Mouse (Mus musculus) midbrain, embryonic 11.5 days (tissue): ENCODE results near the gene Tmem39b. TPM values are rescaled to one million over a fixed set of nuclear protein-coding genes. Genes with fewer than 3 reads are reported as not detected.

Source experiments
- ATAC-seq: fragments of 200-750 bp; cut with Nextera tagmentation; 2 replicates; pipeline ENCODE4 v1.8.0; 2017; ENCODE audit warnings: moderate TSS enrichment, moderate library complexity; ENCODE audit not compliant: low FRiP score
- DNase-seq: peaks from one replicate; pipeline ENCODE4 v3.0.0; 2015; ENCODE audit warnings: low spot score; ENCODE audit errors: missing footprints
- H3K27ac ChIP-seq: fragments of 300-500 bp; sonication (generic); 2 replicates; pipeline ENCODE4 v1.5.1; 2014; ENCODE audit warnings: low read depth, low read length
- H3K27me3 ChIP-seq: fragments of 300-500 bp; sonication (generic); 2 replicates; pipeline ENCODE4 v1.6.1; 2014; ENCODE audit warnings: mild to moderate bottlenecking, low read length, moderate library complexity, mixed read lengths; ENCODE audit not compliant: control insufficient read depth, insufficient read depth
- H3K36me3 ChIP-seq: fragments of 300-500 bp; sonication (generic); 2 replicates; pipeline ENCODE4 v1.6.1; 2014; ENCODE audit warnings: mild to moderate bottlenecking, low read length, moderate library complexity, mixed read lengths; ENCODE audit not compliant: control insufficient read depth, insufficient read depth
- H3K4me1 ChIP-seq: fragments of 300-500 bp; sonication (generic); 2 replicates; pipeline ENCODE4 v1.6.1; 2014; ENCODE audit warnings: low read length; ENCODE audit not compliant: control insufficient read depth, insufficient read depth
- H3K4me2 ChIP-seq: fragments of 300-500 bp; sonication (generic); 2 replicates; pipeline ENCODE4 v1.6.1; 2014; ENCODE audit warnings: mild to moderate bottlenecking, moderate library complexity
- H3K4me3 ChIP-seq: fragments of 300-500 bp; sonication (generic); 2 replicates; pipeline ENCODE4 v1.5.1; 2014; ENCODE audit warnings: low read depth, low read length
- H3K9ac ChIP-seq: fragments of 300-500 bp; sonication (generic); 2 replicates; pipeline ENCODE4 v1.6.1; 2014; ENCODE audit warnings: low read length
- H3K9me3 ChIP-seq: fragments of 300-500 bp; sonication (generic); 2 replicates; pipeline ENCODE4 v1.6.1; 2016; ENCODE audit warnings: low read length; ENCODE audit not compliant: control insufficient read depth
- WGBS: fragments of 180-500 bp; shearing (Covaris S2); extraction: QIAGEN DNeasy Blood & Tissue Kit; methylation state at CpG from one replicate; pipeline ENCODE4 v1.1.7; 2014; 5-methylcytosine and 5-hydroxymethylcytosine counted together
- polyA plus RNA-seq: library from polyadenylated mRNA; unstranded; fragments of >200 nt; fragmentation: Nextera tagmentation; extraction: Ambion mirVana; gene quantifications from 2 replicates; pipeline ENCODE4 v1.2.1, GENCODE M21; 2014

Tmem39b gene
- polyA plus RNA-seq, 1 experiment from 2014 or later: 36.3 TPM

DNA sequence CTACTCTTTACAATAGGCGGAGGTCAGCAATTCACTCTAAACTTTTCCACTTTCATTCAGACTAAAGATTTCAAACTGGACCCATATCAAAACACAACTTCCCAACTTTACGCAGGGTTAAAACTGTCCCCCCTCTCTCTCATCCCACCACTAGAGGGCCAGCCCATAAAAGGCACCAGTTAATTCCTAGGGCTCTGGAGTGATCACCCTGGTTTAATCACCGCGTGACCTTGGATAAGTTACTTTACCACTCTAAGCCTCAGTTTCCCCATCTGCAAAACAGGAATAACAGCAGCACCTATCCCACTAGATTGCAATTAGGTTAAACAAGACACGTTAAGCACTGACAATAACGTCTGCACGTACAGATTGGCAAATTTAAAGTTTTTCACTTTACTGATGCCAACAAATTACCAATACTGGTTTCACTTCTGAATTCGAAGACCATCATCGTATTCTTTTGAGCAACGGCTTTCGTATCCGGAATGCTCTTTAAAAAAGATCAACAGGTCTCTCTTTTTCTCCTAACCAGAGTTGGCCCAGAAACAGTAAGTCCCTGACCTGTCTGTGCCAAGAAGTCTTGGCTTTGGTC lies 25.1 kb downstream of the Tmem39b start:
- ATAC-seq: peak; percentile 49; the same call in 1 of the 2 replicates
- peak overlapping the region; percentile 83 for H3K27ac ChIP-seq
- 8% methylated on average over 12 of the region's 12 CpGs for WGBS

DNA sequence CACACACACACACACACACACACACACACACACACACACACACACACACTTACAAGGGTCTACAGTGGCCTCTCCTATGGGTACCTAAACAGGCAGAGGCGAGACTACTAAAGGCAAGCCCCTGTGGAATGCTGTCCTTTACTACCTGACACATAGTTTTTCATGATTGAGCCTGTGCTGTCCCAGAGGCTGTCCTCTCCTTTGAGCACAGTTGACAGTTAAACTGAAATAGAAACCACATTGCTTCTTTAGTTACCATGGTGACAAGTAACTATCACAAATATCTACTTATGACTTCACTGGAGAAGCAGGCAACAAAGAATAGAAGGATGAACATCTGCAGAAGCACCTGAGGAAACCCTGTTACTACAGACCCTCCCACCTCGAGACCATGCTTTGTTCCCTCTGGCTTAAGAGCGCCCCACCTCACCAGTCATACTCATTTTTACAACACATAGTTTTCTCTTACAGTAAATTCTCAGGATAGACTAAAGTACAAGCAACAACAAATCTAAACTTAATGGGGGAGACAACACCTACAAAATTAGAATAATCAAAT lies 34.3 kb downstream of the Tmem39b start:
- Histone ChIP-seq H3K27ac (no peak overlapping the region), H3K36me3 (peaks cover 9% of the 10 kb centered on the region; the same call in 1 of the 2 replicates), H3K4me1 (no peaks in the 10 kb centered on the region), H3K27me3 (no peaks in the 10 kb centered on the region), H3K4me2 (no peak overlapping the region), H3K4me3 (no peak overlapping the region), H3K9me3 (no peaks in the 10 kb centered on the region), H3K9ac (no peak overlapping the region)
- no peak for DNase-seq
- no peak for ATAC-seq
- 88% methylated on average over 3 of the region's 3 CpGs for WGBS

More for the DNA sequence above, 25.1 kb downstream of the Tmem39b start:
- Histone ChIP-seq H3K4me2 (peak overlapping the region; percentile 96), H3K4me1 (peaks cover 11% of the 10 kb centered on the region), H3K9ac (peak overlapping the region; percentile 95), H3K4me3 (peak overlapping the region; percentile 97), H3K27me3 (no peaks in the 10 kb centered on the region), H3K36me3 (no peaks in the 10 kb centered on the region; the same call in 1 of the 2 replicates), H3K9me3 (no peaks in the 10 kb centered on the region)
- DNase-seq: peak; percentile 92

DNA sequence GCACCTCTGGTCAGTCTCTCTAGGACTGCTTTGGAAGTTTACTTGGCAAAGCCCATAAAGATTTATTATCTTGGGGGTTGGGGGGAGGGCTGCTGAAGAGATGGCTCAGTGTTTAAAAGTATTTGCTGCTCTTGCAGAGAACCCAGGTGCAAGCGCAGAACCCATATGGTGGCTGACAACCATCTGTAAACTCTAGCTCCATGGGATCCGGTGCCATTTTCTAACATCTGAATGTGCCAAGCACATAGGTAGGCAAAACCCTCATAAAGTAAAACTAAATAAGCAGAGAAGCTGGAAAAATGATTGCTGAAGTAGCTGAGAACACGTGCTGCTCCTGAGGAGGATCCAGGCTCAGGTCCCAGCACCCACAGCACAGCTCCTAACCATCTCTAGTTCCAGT lies 35.1 kb downstream of the Tmem39b start:
- no peaks in the 10 kb centered on the region for H3K4me1 ChIP-seq
- no peak overlapping the region for H3K4me2 ChIP-seq
- H3K4me3 ChIP-seq: no peak overlapping the region
- DNase-seq: no peak
- H3K9ac ChIP-seq: no peak overlapping the region
- H3K9me3 ChIP-seq: no peaks in the 10 kb centered on the region
- no peak overlapping the region for H3K27ac ChIP-seq
- no peak for ATAC-seq
- peaks cover 9% of the 10 kb centered on the region; the same call in 1 of the 2 replicates for H3K36me3 ChIP-seq
- H3K27me3 ChIP-seq: no peaks in the 10 kb centered on the region
- WGBS: 96% methylated on average over 3 of the region's 3 CpGs

DNA sequence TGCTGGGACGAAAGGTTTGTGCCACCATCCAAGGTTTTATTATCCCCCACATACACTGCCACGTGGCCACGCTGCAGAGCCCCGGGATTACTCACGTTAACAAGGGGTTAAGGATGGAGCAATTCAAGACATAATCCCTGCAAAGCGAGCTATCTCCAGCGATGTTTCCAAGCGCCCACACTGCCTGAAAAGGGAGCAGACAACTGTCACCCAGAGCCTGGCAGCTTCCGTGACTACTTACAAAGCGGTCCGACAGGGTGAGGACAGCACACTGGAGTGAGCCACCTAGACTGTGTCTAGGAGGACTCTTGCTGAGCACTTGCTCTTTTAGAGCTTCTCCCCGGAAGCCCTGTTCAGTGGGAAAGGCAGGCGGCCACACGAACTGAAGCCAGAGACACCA lies 41.9 kb downstream of the Tmem39b start:
- ATAC-seq (no peak), DNase-seq (no peak)
- no peak overlapping the region for H3K4me2 ChIP-seq
- no peaks in the 10 kb centered on the region for H3K9me3 ChIP-seq
- no peaks in the 10 kb centered on the region for H3K27me3 ChIP-seq
- peaks cover 29% of the 10 kb centered on the region for H3K36me3 ChIP-seq
- H3K4me1 ChIP-seq: no peaks in the 10 kb centered on the region
- no peak overlapping the region for H3K27ac ChIP-seq
- H3K9ac ChIP-seq: no peak overlapping the region
- WGBS: 90% methylated on average over 14 of the region's 14 CpGs
- H3K4me3 ChIP-seq: no peak overlapping the region

DNA sequence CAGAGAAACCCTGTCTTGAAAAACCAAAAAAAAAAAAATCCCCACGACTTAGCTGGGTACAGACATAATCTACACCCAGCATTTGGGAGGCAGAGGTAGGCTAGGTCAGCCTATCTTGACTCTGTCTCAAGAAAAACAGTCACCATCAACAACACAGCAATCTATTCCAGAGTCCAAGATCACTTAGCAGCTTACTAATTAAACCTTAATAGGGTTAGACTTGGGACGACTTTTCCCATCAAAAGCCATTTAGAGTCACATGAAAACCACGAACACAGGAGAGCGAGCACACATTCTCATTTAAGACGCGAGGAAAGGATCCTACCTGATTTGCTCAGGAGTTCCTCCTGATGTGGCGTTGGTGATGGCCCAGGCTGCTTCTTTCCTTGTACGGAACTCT lies 46.3 kb downstream of the Tmem39b start:
- no peak overlapping the region for H3K9ac ChIP-seq
- no peaks in the 10 kb centered on the region for H3K4me1 ChIP-seq
- H3K36me3 ChIP-seq: peaks cover 41% of the 10 kb centered on the region
- no peaks in the 10 kb centered on the region for H3K9me3 ChIP-seq
- no peaks in the 10 kb centered on the region for H3K27me3 ChIP-seq
- ATAC-seq (no peak), DNase-seq (no peak)
- no peak overlapping the region for H3K27ac ChIP-seq
- no peak overlapping the region for H3K4me2 ChIP-seq
- 98% methylated on average over 8 of the region's 8 CpGs for WGBS
- H3K4me3 ChIP-seq: no peak overlapping the region

DNA sequence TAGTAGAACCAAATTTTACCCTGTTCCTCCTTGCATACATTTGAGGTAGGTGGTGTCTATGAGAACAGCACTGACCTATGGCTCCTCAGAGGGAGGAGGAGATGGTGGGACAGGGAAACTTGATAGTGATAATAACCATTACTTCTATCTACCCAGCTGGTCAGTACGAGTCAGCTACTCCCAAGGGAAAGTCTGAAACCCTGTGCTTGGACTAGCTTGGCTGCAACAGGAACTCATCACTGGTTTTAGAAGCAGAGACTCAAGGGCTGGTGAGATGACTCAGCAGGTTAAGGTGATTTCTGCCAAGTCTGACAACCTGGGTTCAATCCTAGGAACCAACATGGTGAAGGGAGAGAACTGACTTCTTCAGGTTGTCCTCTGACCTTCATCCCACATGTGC lies 48.0 kb downstream of the Tmem39b start:
- 79% methylated on average over 1 of the region's 1 CpGs for WGBS
- H3K27ac ChIP-seq: no peak overlapping the region
- peaks cover 38% of the 10 kb centered on the region for H3K36me3 ChIP-seq
- no peak overlapping the region for H3K4me2 ChIP-seq
- H3K4me1 ChIP-seq: no peaks in the 10 kb centered on the region
- ATAC-seq (no peak), DNase-seq (no peak)
- H3K9me3 ChIP-seq: no peaks in the 10 kb centered on the region
- no peak overlapping the region for H3K4me3 ChIP-seq
- no peak overlapping the region for H3K9ac ChIP-seq
- H3K27me3 ChIP-seq: no peaks in the 10 kb centered on the region

DNA sequence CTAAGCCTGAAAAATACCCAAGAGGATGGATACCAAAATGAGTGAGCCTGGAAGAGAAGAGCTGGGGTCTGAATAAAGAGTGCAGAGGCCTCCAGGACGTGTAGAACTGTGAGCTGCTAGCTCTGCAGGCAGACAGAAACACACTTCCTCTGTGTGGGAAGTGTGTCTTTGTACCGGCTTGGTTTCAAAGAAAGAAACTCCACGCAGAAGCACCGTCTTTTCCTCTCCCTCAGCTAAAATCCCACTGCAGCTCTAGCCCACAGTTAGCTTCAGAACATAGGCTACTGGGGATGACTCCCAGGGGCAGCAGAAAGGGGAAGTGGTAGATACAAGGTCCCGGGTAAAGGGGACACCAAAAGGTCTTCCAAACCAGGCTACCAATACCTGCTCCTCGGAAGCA lies 51.4 kb downstream of the Tmem39b start:
- no peaks in the 10 kb centered on the region for H3K27me3 ChIP-seq
- DNase-seq: peak; percentile 39
- H3K4me3 ChIP-seq: no peak overlapping the region
- no peak overlapping the region for H3K4me2 ChIP-seq
- H3K36me3 ChIP-seq: peaks cover 19% of the 10 kb centered on the region
- no peaks in the 10 kb centered on the region for H3K4me1 ChIP-seq
- H3K9ac ChIP-seq: no peak overlapping the region; the same call in 1 of the 2 replicates
- 87% methylated on average over 6 of the region's 6 CpGs for WGBS
- H3K9me3 ChIP-seq: no peaks in the 10 kb centered on the region
- no peak for ATAC-seq
- no peak overlapping the region for H3K27ac ChIP-seq

DNA sequence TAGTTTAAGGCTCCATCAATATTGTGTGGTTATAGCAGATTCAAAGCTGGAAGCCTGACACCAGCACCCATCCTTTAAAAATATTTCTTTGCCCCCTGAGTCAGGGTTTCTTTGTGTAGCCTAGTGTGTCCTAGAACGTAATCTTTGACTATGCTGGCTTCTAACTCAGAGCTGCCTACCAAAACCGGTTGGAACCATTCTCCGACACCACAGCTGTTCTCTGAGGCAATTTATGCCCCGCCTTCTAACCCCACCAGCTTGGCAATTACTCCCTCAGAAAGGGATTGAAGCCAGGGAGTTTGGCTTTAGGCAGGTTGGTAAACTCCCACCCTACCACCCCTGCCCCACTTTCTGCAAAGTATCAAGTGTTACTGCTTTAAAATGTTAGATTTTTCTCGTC lies 54.9 kb downstream of the Tmem39b start:
- H3K9me3 ChIP-seq: no peaks in the 10 kb centered on the region
- no peak overlapping the region for H3K27ac ChIP-seq
- H3K27me3 ChIP-seq: no peaks in the 10 kb centered on the region
- peaks cover 12% of the 10 kb centered on the region for H3K36me3 ChIP-seq
- H3K4me2 ChIP-seq: no peak overlapping the region
- no peak for ATAC-seq
- no peak overlapping the region for H3K4me3 ChIP-seq
- no peak for DNase-seq
- WGBS: 54% methylated on average over 5 of the region's 5 CpGs
- H3K4me1 ChIP-seq: peaks cover 12% of the 10 kb centered on the region
- no peak overlapping the region for H3K9ac ChIP-seq

DNA sequence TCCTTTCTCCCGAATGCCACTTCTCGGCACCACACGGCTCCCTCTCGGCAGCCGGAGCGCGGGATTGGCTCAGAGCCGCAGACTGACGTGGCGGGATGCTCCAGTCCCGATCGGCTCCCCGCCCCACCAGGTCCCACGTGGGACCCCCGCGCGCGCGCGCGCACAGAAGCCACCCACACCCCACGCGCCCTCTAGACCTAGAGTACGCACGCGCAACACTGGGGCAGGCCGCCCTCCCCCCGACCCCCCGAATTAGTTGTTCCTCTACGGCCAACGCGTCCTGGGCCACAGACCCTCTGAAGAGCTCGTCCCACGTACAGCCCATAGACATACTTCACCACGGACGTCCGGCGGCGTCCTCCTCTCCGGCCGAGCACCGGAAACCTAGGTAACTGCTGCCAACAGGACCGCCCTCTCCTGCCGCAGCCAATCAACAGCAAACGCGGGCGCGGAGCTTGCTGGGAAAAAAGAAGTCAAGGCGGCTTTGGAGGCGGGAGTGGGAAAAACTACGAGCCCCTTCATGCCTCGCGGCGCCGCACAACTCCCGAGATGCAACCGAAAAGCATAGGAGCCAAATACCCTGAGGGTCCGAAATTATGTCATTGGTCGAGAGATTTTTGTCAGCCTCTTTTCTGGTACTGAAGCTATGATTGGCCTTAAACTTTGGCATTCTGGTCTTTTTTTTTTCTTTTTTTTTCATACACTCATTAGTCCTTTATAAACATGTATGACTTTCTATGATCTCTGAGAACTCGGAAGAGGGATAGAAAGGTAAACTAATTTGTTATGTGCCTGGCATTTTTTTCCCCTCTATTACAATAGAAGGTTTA lies 55.8 kb downstream of the Tmem39b start, which contains the start of gene Txlna:
Txlna (minus strand) TSS at position 428 of the 830 bp plus-strand sequence.
- peak within 1 kb of the TSS; percentile 83 for H3K27ac ChIP-seq
- peak within 1 kb of the TSS; percentile 66 for H3K4me3 ChIP-seq
- peaks cover 12% of the 10 kb centered on the region for H3K4me1 ChIP-seq
- H3K36me3 ChIP-seq: peaks cover 20% of the 10 kb centered on the region
- ATAC-seq (peak; percentile 97), DNase-seq (peak; percentile 99)
- under 1% methylated on average over 59 of the region's 60 CpGs for WGBS
- H3K4me2 ChIP-seq: peak within 1 kb of the TSS; percentile 99
- H3K27me3 ChIP-seq: no peaks in the 10 kb centered on the region
- peak within 1 kb of the TSS; percentile 90 for H3K9ac ChIP-seq
- H3K9me3 ChIP-seq: no peaks in the 10 kb centered on the region
